ENCODE assay signal across 9 mouse cellular contexts in genomic region chr1:106072071-106072440, GRCm38 (mm10).
A peak's percentile ranks its signal among the peaks of the same experiment; 100 is the strongest.
DNase-seq lines count a peak whose midpoint lies in the region; ATAC-seq lines count a peak whose summit lies in the region.
"Had no signal": no experiment of that assay in that cellular context is flagged by ENCODE, and none has a peak within 500 bp of the region (broad histone marks: within the 10 kb centered on the region; RNA-seq: fewer than 3 reads in every experiment).

No protein-coding gene starts in this region.

- H3K27ac ChIP-seq in hindbrain, embryonic 11.5 days (ENCODE audit: low read depth, low read length) = no peak overlapping the region
- peak overlapping the region; percentile 9; the same call in 1 of the 2 replicates for H3K27ac ChIP-seq in neural tube, embryonic 13.5 days (replicated peaks)

- peak overlapping the region; percentile 22; the same call in 1 of the 2 replicates for H3K4me2 ChIP-seq in hindbrain, embryonic 11.5 days (replicated peaks; ENCODE audit: low read depth, low read length)
- peak overlapping the region; percentile 46 for H3K4me2 ChIP-seq in neural tube, embryonic 13.5 days

- no peaks in the 10 kb centered on the region for H3K9me3 ChIP-seq in hindbrain, embryonic 11.5 days (ENCODE audit: control insufficient read depth, low read length)
- no peaks in the 10 kb centered on the region for H3K9me3 ChIP-seq in neural tube, embryonic 13.5 days

- WGBS in hindbrain, embryonic 11.5 days = 3% methylated on average over 10 of the region's 10 CpGs
- 2% methylated on average over 10 of the region's 10 CpGs for WGBS in neural tube, embryonic 13.5 days

- H3K9ac ChIP-seq in hindbrain, embryonic 11.5 days (ENCODE audit: low read depth, low read length) = no peak overlapping the region
- 0 out of 2 replicates have a peak overlapping the region, but pooled peaks have one; percentile 52 for H3K9ac ChIP-seq in neural tube, embryonic 13.5 days

- no peaks in the 10 kb centered on the region for H3K27me3 ChIP-seq in hindbrain, embryonic 11.5 days (ENCODE audit: control insufficient read depth, insufficient read depth, low read length)
- H3K27me3 ChIP-seq in neural tube, embryonic 13.5 days = no peaks in the 10 kb centered on the region; the same call in 1 of the 2 replicates
- H3K27me3 ChIP-seq: Patski had no signal

- DNase-seq in kidney, postnatal 4 days = peak; percentile 22 to 39
- DNase-seq in kidney, adult 11 months = no peak
- DNase-seq in cerebellum, adult 9-10 months = peak; percentile 20
- peak; percentile 49 for DNase-seq in hindbrain, embryonic 11.5 days (ENCODE audit: low spot score)
- no peak for DNase-seq in thymus, postnatal 10 days (ENCODE audit: low spot score in 2 of 2)
- no peak for DNase-seq in left cerebral cortex, adult 11 months (ENCODE audit: low spot score)
- DNase-seq in gastrocnemius, postnatal 10 days = no peak

- peak; percentile 82 for ATAC-seq in hindbrain, embryonic 11.5 days (ENCODE audit: low FRiP score)
- peak; percentile 89 for ATAC-seq in neural tube, embryonic 13.5 days (ENCODE audit: low read depth)
- ATAC-seq: Patski had no signal

- H3K4me1 ChIP-seq in hindbrain, embryonic 11.5 days (replicated peaks; ENCODE audit: control insufficient read depth, insufficient read depth, low read length) = no peaks in the 10 kb centered on the region
- H3K4me1 ChIP-seq in neural tube, embryonic 13.5 days (replicated peaks) = peaks cover 10% of the 10 kb centered on the region

- no peaks in the 10 kb centered on the region for H3K36me3 ChIP-seq in hindbrain, embryonic 11.5 days (ENCODE audit: control insufficient read depth, insufficient read depth, low read length)
- no peaks in the 10 kb centered on the region for H3K36me3 ChIP-seq in neural tube, embryonic 13.5 days

- no peak overlapping the region for H3K4me3 ChIP-seq in hindbrain, embryonic 11.5 days (ENCODE audit: low read depth, low read length)
- H3K4me3 ChIP-seq in neural tube, embryonic 13.5 days = 0 out of 2 replicates have a peak overlapping the region, but pooled peaks have one; percentile 2

Comparison
In these comparisons a context has a peak if more than half of its experiments do, and no peak if none do; other contexts are left out.
1. DNase-seq: peak in kidney, postnatal 4 days (2 of 2), cerebellum, adult 9-10 months (single experiment) and hindbrain, embryonic 11.5 days (single experiment); none in kidney, adult 11 months (single experiment), thymus, postnatal 10 days (0 of 2), left cerebral cortex, adult 11 months (single experiment) and gastrocnemius, postnatal 10 days (single experiment).